Mouse (Mus musculus) forebrain, embryonic 16.5 days (tissue): ENCODE measurements around the gene Ift46. TPM values are rescaled to one million over a fixed set of nuclear protein-coding genes. Genes with fewer than 3 reads are reported as not detected.

Experiments
- ATAC-seq: fragments of 200-750 bp; cut with Nextera tagmentation; 2 replicates; pipeline ENCODE4 v1.8.0; 2017; ENCODE audit warnings: mild to moderate bottlenecking, moderate library complexity
- H3K27ac ChIP-seq: fragments of 300-500 bp; sonication (generic); 2 replicates; pipeline ENCODE4 v1.5.1; 2014; ENCODE audit warnings: low read length, control low read depth
- H3K27me3 ChIP-seq: fragments of 300-500 bp; sonication (generic); replicated peaks from 2 replicates; pipeline ENCODE4 v1.6.1; 2014; ENCODE audit warnings: low read length; ENCODE audit not compliant: control insufficient read depth, insufficient read depth
- H3K36me3 ChIP-seq: fragments of 300-500 bp; sonication (generic); 2 replicates; pipeline ENCODE4 v1.6.1; 2014; ENCODE audit not compliant: control insufficient read depth, insufficient read depth
- H3K4me1 ChIP-seq: fragments of 300-500 bp; sonication (generic); replicated peaks from 2 replicates; pipeline ENCODE4 v1.6.1; 2014; ENCODE audit warnings: low read length; ENCODE audit not compliant: control insufficient read depth, insufficient read depth
- H3K4me2 ChIP-seq: fragments of 300-500 bp; sonication (generic); 2 replicates; pipeline ENCODE4 v1.6.1; 2014; ENCODE audit warnings: mild to moderate bottlenecking, low read length, control low read depth
- H3K4me3 ChIP-seq: fragments of 300-500 bp; sonication (generic); replicated peaks from 2 replicates; pipeline ENCODE4 v1.5.1; 2014; ENCODE audit warnings: mild to moderate bottlenecking, low read length, control low read depth
- H3K9ac ChIP-seq: fragments of 300-500 bp; sonication (generic); replicated peaks from 2 replicates; pipeline ENCODE4 v1.6.1; 2014; ENCODE audit warnings: low read depth, low read length, control low read depth
- H3K9me3 ChIP-seq: fragments of 300-500 bp; sonication (generic); 2 replicates; pipeline ENCODE4 v1.6.1; 2016; ENCODE audit warnings: low read length; ENCODE audit not compliant: control insufficient read depth
- WGBS: fragments of 180-500 bp; shearing (Covaris S2); extraction: QIAGEN DNeasy Blood & Tissue Kit; methylation state at CpG from one replicate; pipeline ENCODE4 v1.1.7; 2014; 5-methylcytosine and 5-hydroxymethylcytosine counted together
- polyA plus RNA-seq: library from polyadenylated mRNA; unstranded; fragments of >200 nt; fragmentation: Nextera tagmentation; extraction: Ambion mirVana; gene quantifications from 2 replicates; pipeline ENCODE4 v1.2.1, GENCODE M21; 2015

Ift46 gene
- polyA plus RNA-seq, 1 experiment from 2014 or later: 184 TPM

GRCm38 (mm10) chr9:44734524-44735494 is 32.9 kb upstream of the Ift46 start, which contains the start of gene Phldb1:
Gene Phldb1 (minus strand): TSS chr9:44735198.
- Histone ChIP-seq H3K27me3 (no peaks in the 10 kb centered on the region), H3K4me1 (peaks cover 21% of the 10 kb centered on the region), H3K36me3 (no peaks in the 10 kb centered on the region), H3K4me3 (peak within 1 kb of the TSS; percentile 65), H3K4me2 (peak within 1 kb of the TSS; percentile 95), H3K9me3 (no peaks in the 10 kb centered on the region), H3K9ac (peak within 1 kb of the TSS; percentile 69), H3K27ac (no peak within 1 kb of the TSS)
- WGBS: under 1% methylated on average over 46 of the region's 47 CpGs
- peak; percentile 71 for ATAC-seq

- no peak overlapping the region for H3K4me3 ChIP-seq
- H3K4me1 ChIP-seq: peaks cover 21% of the 10 kb centered on the region
- no peaks in the 10 kb centered on the region for H3K27me3 ChIP-seq
- H3K36me3 ChIP-seq: no peaks in the 10 kb centered on the region
- H3K9me3 ChIP-seq: no peaks in the 10 kb centered on the region
- H3K27ac ChIP-seq: no peak overlapping the region
- WGBS: 81% methylated on average over 6 of the region's 6 CpGs
- H3K9ac ChIP-seq: no peak overlapping the region
- ATAC-seq: no peak
- no peak overlapping the region for H3K4me2 ChIP-seq
Observed at GRCm38 (mm10) chr9:44735886-44736285, 31.8 kb upstream of the Ift46 start.

GRCm38 (mm10) chr9:44736301-44736700 is 31.4 kb upstream of the Ift46 start:
- H3K4me3 ChIP-seq: no peak overlapping the region
- ATAC-seq: no peak
- peaks cover 21% of the 10 kb centered on the region for H3K4me1 ChIP-seq
- 75% methylated on average over 2 of the region's 2 CpGs for WGBS
- no peak overlapping the region for H3K4me2 ChIP-seq
- no peaks in the 10 kb centered on the region for H3K27me3 ChIP-seq
- H3K9me3 ChIP-seq: no peaks in the 10 kb centered on the region
- H3K36me3 ChIP-seq: peaks cover 3% of the 10 kb centered on the region; the same call in 1 of the 2 replicates
- no peak overlapping the region for H3K27ac ChIP-seq
- H3K9ac ChIP-seq: no peak overlapping the region

GRCm38 (mm10) chr9:44737240-44737949 is 30.3 kb upstream of the Ift46 start:
- H3K4me3 ChIP-seq: no peak overlapping the region
- no peak overlapping the region for H3K4me2 ChIP-seq
- H3K27ac ChIP-seq: no peak overlapping the region
- ATAC-seq: no peak
- peaks cover 21% of the 10 kb centered on the region for H3K4me1 ChIP-seq
- no peaks in the 10 kb centered on the region for H3K9me3 ChIP-seq
- WGBS: 71% methylated on average over 8 of the region's 8 CpGs
- no peaks in the 10 kb centered on the region for H3K27me3 ChIP-seq
- peaks cover 6% of the 10 kb centered on the region; the same call in 1 of the 2 replicates for H3K36me3 ChIP-seq
- no peak overlapping the region for H3K9ac ChIP-seq

GRCm38 (mm10) chr9:44740663-44741192 is 27.0 kb upstream of the Ift46 start:
- H3K9me3 ChIP-seq: no peaks in the 10 kb centered on the region
- no peak overlapping the region for H3K4me3 ChIP-seq
- 88% methylated on average over 1 of the region's 1 CpGs for WGBS
- H3K36me3 ChIP-seq: peaks cover 20% of the 10 kb centered on the region
- no peaks in the 10 kb centered on the region for H3K27me3 ChIP-seq
- no peak overlapping the region for H3K4me2 ChIP-seq
- no peak overlapping the region for H3K9ac ChIP-seq
- H3K4me1 ChIP-seq: no peaks in the 10 kb centered on the region
- no peak overlapping the region for H3K27ac ChIP-seq
- no peak for ATAC-seq

- Histone ChIP-seq H3K27me3 (no peaks in the 10 kb centered on the region), H3K27ac (no peak overlapping the region), H3K4me3 (no peak overlapping the region), H3K9me3 (no peaks in the 10 kb centered on the region), H3K4me1 (no peaks in the 10 kb centered on the region), H3K4me2 (no peak overlapping the region), H3K9ac (no peak overlapping the region), H3K36me3 (peaks cover 31% of the 10 kb centered on the region)
- 79% methylated on average over 7 of the region's 7 CpGs for WGBS
- no peak for ATAC-seq
Observed at GRCm38 (mm10) chr9:44745371-44745770, 22.3 kb upstream of the Ift46 start.

DNA sequence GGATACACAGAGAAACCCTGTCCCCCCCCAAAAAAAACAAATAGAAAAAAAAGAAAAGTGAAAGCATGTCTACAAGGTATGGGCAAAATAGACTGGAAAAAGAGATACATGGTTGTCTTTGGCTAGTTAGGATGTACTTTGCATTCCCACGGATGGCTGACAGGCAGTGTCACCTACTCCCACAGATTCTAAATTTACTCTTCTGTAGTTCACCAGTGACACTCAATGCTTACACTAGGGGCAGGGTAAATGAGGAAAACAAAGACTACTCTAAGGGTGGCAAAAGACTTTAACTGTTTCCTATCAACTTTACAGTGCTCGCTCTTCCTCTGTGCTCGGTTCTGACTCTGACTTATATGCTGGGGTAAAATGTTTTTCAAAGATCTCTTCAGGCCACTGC is 21.0 kb upstream of the Ift46 start:
- no peaks in the 10 kb centered on the region for H3K27me3 ChIP-seq
- no peak overlapping the region for H3K4me2 ChIP-seq
- H3K27ac ChIP-seq: no peak overlapping the region
- 93% methylated on average over 3 of the region's 3 CpGs for WGBS
- H3K36me3 ChIP-seq: peaks cover 32% of the 10 kb centered on the region
- no peak for ATAC-seq
- no peaks in the 10 kb centered on the region for H3K4me1 ChIP-seq
- H3K4me3 ChIP-seq: no peak overlapping the region
- no peak overlapping the region for H3K9ac ChIP-seq
- H3K9me3 ChIP-seq: no peaks in the 10 kb centered on the region

GRCm38 (mm10) chr9:44747341-44747740 is 20.4 kb upstream of the Ift46 start:
- Histone ChIP-seq H3K4me3 (no peak overlapping the region), H3K36me3 (peaks cover 36% of the 10 kb centered on the region), H3K9me3 (no peaks in the 10 kb centered on the region), H3K9ac (no peak overlapping the region), H3K27me3 (no peaks in the 10 kb centered on the region), H3K27ac (no peak overlapping the region), H3K4me2 (no peak overlapping the region), H3K4me1 (no peaks in the 10 kb centered on the region)
- ATAC-seq: no peak
- WGBS: 90% methylated on average over 3 of the region's 3 CpGs

GRCm38 (mm10) chr9:44748473-44748872 is 19.2 kb upstream of the Ift46 start:
- H3K4me3 ChIP-seq: no peak overlapping the region
- no peak overlapping the region for H3K4me2 ChIP-seq
- no peak overlapping the region for H3K9ac ChIP-seq
- H3K4me1 ChIP-seq: no peaks in the 10 kb centered on the region
- H3K27me3 ChIP-seq: no peaks in the 10 kb centered on the region
- H3K9me3 ChIP-seq: no peaks in the 10 kb centered on the region
- peaks cover 34% of the 10 kb centered on the region for H3K36me3 ChIP-seq
- ATAC-seq: no peak
- 95% methylated on average over 7 of the region's 7 CpGs for WGBS
- H3K27ac ChIP-seq: no peak overlapping the region
